Mouse (Mus musculus) midbrain, embryonic 13.5 days (tissue): ENCODE results near the gene Olfr1298. TPM values are rescaled to one million over a fixed set of nuclear protein-coding genes. Genes with fewer than 3 reads are reported as not detected.

ENCODE experiments used
- ATAC-seq: fragments of 200-750 bp; cut with Nextera tagmentation; 2 replicates; pipeline ENCODE4 v1.8.0; 2017; ENCODE audit warnings: mild to moderate bottlenecking, moderate TSS enrichment, moderate library complexity
- H3K27ac ChIP-seq: fragments of 300-500 bp; sonication (generic); 2 replicates; pipeline ENCODE4 v1.5.1; 2015; ENCODE audit warnings: inconsistent platforms, mild to moderate bottlenecking, moderate library complexity
- H3K27me3 ChIP-seq: fragments of 300-500 bp; sonication (generic); 2 replicates; pipeline ENCODE4 v1.6.1; 2015; ENCODE audit warnings: mild to moderate bottlenecking, inconsistent platforms
- H3K36me3 ChIP-seq: fragments of 300-500 bp; sonication (generic); 2 replicates; pipeline ENCODE4 v1.6.1; 2015; ENCODE audit warnings: mild to moderate bottlenecking, inconsistent platforms
- H3K4me1 ChIP-seq: fragments of 300-500 bp; sonication (generic); replicated peaks from 2 replicates; pipeline ENCODE4 v1.6.1; 2015; ENCODE audit warnings: inconsistent platforms
- H3K4me2 ChIP-seq: fragments of 300-500 bp; sonication (generic); replicated peaks from 2 replicates; pipeline ENCODE4 v1.6.1; 2015; ENCODE audit warnings: moderate library complexity, mild to moderate bottlenecking, inconsistent platforms
- H3K4me3 ChIP-seq: fragments of 300-500 bp; sonication (generic); replicated peaks from 2 replicates; pipeline ENCODE4 v1.5.1; 2015; ENCODE audit warnings: mild to moderate bottlenecking, inconsistent platforms
- H3K9ac ChIP-seq: fragments of 300-500 bp; sonication (generic); replicated peaks from 2 replicates; pipeline ENCODE4 v1.6.1; 2015; ENCODE audit warnings: mild to moderate bottlenecking, inconsistent platforms
- H3K9me3 ChIP-seq: fragments of 300-500 bp; sonication (generic); 2 replicates; pipeline ENCODE4 v1.6.1; 2016; ENCODE audit warnings: mild to moderate bottlenecking, inconsistent platforms
- WGBS: fragments of 180-500 bp; shearing (Covaris S2); methylation state at CpG from one replicate; pipeline ENCODE4 v1.1.7; 2015; 5-methylcytosine and 5-hydroxymethylcytosine counted together
- polyA plus RNA-seq: library from polyadenylated mRNA; unstranded; fragments of >200 nt; fragmentation: Nextera tagmentation; extraction: Ambion mirVana; gene quantifications from 2 replicates; pipeline ENCODE4 v1.2.1, GENCODE M21; 2015

Gene Olfr1298
- not detected in 2 replicates for polyA plus RNA-seq

DNA sequence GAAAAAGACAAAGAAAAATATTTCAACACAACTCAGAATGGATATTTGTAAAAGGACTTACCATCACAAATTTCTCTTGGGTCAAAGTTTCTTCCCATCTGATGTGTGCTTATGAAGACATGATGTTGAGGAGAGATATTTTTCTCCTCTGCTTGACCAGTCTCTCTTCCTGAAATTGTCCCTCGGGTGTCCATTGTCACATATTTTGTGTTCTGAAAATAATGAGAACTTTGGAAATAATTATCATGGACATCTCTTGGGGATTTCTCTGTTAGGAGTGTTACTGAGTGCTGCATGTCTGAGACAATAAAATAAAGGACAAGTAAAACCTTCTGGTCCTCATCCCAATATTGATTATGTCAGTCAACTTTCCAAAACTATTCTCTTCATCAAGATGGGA, at the start of gene Olfr1298:
Gene Olfr1298, minus strand, starts transcription at position 101 of the 400 bp plus-strand sequence.
- Histone ChIP-seq H3K4me1 (no peaks in the 10 kb centered on the region), H3K27me3 (no peaks in the 10 kb centered on the region), H3K9me3 (no peaks in the 10 kb centered on the region), H3K9ac (no peak within 1 kb of the TSS), H3K36me3 (no peaks in the 10 kb centered on the region), H3K4me3 (no peak within 1 kb of the TSS), H3K27ac (no peak within 1 kb of the TSS), H3K4me2 (no peak within 1 kb of the TSS)
- ATAC-seq = no peak
- WGBS = 95% methylated on average over 1 of the region's 1 CpGs

- 82% methylated on average over 4 of the region's 4 CpGs for WGBS
- Histone ChIP-seq H3K4me3 (no peak within 1 kb of the TSS), H3K9me3 (no peaks in the 10 kb centered on the region), H3K27me3 (no peaks in the 10 kb centered on the region), H3K27ac (no peak within 1 kb of the TSS), H3K36me3 (no peaks in the 10 kb centered on the region), H3K4me1 (no peaks in the 10 kb centered on the region), H3K4me2 (no peak within 1 kb of the TSS), H3K9ac (no peak within 1 kb of the TSS)
- no peak for ATAC-seq
Observed at GRCm38 (mm10) chr2:111661119-111661518, 12.1 kb upstream of the Olfr1298 start, which contains the start of gene Olfr1299. Gene Olfr1299, plus strand, starts transcription at chr2:111661419.

DNA sequence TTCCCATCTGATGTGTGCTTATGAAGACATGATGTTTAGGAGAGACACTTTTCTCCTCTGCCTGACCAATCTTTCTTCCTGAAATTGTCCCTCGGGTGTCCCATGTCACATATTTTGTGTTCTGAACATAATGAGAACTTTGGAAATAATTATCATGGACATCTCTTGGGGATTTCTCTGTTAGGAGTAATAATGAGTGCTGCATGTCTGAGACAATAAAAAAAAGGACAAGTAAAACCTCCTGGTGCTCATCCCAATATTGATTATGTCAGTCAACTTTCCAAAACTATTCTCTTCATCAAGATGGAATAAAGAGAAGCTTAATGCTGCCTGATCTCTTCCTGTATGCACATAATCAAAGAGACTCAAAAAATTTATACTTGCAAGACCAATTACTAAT, 22.6 kb downstream of the Olfr1298 start, which contains the start of gene Olfr1297:
Gene Olfr1297, minus strand, starts transcription at position 101 of the 400 bp plus-strand sequence.
- H3K4me1 ChIP-seq = no peaks in the 10 kb centered on the region
- WGBS = 88% methylated on average over 1 of the region's 1 CpGs
- H3K27ac ChIP-seq = no peak within 1 kb of the TSS
- no peaks in the 10 kb centered on the region for H3K27me3 ChIP-seq
- no peaks in the 10 kb centered on the region for H3K9me3 ChIP-seq
- no peak for ATAC-seq
- H3K36me3 ChIP-seq = no peaks in the 10 kb centered on the region
- H3K4me3 ChIP-seq = no peak within 1 kb of the TSS
- H3K4me2 ChIP-seq = no peak within 1 kb of the TSS
- H3K9ac ChIP-seq = no peak within 1 kb of the TSS

Other genes with a start within 250 kb of the Olfr1298 start
- gene Olfr1286, start 226.1 kb downstream of the Olfr1298 start, polyA plus RNA-seq = not detected in 2 replicates
- gene Olfr1287, start 200.1 kb downstream of the Olfr1298 start, polyA plus RNA-seq = not detected in 2 replicates
- gene Olfr1288, start 175.1 kb downstream of the Olfr1298 start, polyA plus RNA-seq = not detected in 2 replicates
- not detected in 2 replicates for gene Olfr1289, start 168.4 kb downstream of the Olfr1298 start, polyA plus RNA-seq
- not detected in 2 replicates for gene Olfr1290, start 155.4 kb downstream of the Olfr1298 start, polyA plus RNA-seq
- not detected in 2 replicates for gene Olfr1291-ps1, start 152.0 kb downstream of the Olfr1298 start, polyA plus RNA-seq
- gene Olfr1293-ps, start 124.0 kb downstream of the Olfr1298 start, polyA plus RNA-seq = not detected in 2 replicates
- not detected in 2 replicates for gene Olfr1294, start 108.9 kb downstream of the Olfr1298 start, polyA plus RNA-seq
- gene Olfr1295, start 79.5 kb downstream of the Olfr1298 start, polyA plus RNA-seq = not detected in 2 replicates
- not detected in 2 replicates for gene Olfr1297, start 22.7 kb downstream of the Olfr1298 start, polyA plus RNA-seq
- not detected in 2 replicates for gene Olfr1299, start 12.2 kb upstream of the Olfr1298 start, polyA plus RNA-seq
- gene Olfr1301, start 101.8 kb upstream of the Olfr1298 start, polyA plus RNA-seq = not detected in 2 replicates
- gene Olfr1302, start 128.2 kb upstream of the Olfr1298 start, polyA plus RNA-seq = not detected in 2 replicates
- gene Olfr1303, start 171.1 kb upstream of the Olfr1298 start, polyA plus RNA-seq = not detected in 2 replicates
- not detected in 2 replicates for gene Olfr1305, start 227.9 kb upstream of the Olfr1298 start, polyA plus RNA-seq